Mouse (Mus musculus) hindbrain, embryonic 16.5 days (tissue): Measurements from ENCODE around the gene Pla2g2d. TPM values are rescaled to one million over a fixed set of nuclear protein-coding genes. Genes with fewer than 3 reads are reported as not detected.

Source experiments
- ATAC-seq: fragments of 200-750 bp; cut with Nextera tagmentation; 2 replicates; pipeline ENCODE4 v1.8.0; 2017; ENCODE audit warnings: moderate TSS enrichment, moderate library complexity
- H3K27ac ChIP-seq: fragments of 300-500 bp; sonication (generic); 2 replicates; pipeline ENCODE4 v1.5.1; 2014; ENCODE audit warnings: low read depth, mild to moderate bottlenecking, control low read depth, low read length, moderate library complexity
- H3K27me3 ChIP-seq: fragments of 300-500 bp; sonication (generic); replicated peaks from 2 replicates; pipeline ENCODE4 v1.6.1; 2014; ENCODE audit warnings: low read length; ENCODE audit not compliant: control insufficient read depth, insufficient read depth
- H3K36me3 ChIP-seq: fragments of 300-500 bp; sonication (generic); 2 replicates; pipeline ENCODE4 v1.6.1; 2014; ENCODE audit warnings: mild to moderate bottlenecking, low read length, moderate library complexity, mixed read lengths; ENCODE audit not compliant: control insufficient read depth, insufficient read depth
- H3K4me1 ChIP-seq: fragments of 300-500 bp; sonication (generic); 2 replicates; pipeline ENCODE4 v1.6.1; 2014; ENCODE audit warnings: low read depth, low read length; ENCODE audit not compliant: control insufficient read depth, insufficient read depth
- H3K4me2 ChIP-seq: fragments of 300-500 bp; sonication (generic); 2 replicates; pipeline ENCODE4 v1.6.1; 2014; ENCODE audit warnings: mild to moderate bottlenecking, low read length, control low read depth, moderate library complexity
- H3K4me3 ChIP-seq: fragments of 300-500 bp; sonication (generic); 2 replicates; pipeline ENCODE4 v1.5.1; 2014; ENCODE audit warnings: mild to moderate bottlenecking, low read length, control low read depth, moderate library complexity
- H3K9ac ChIP-seq: fragments of 300-500 bp; sonication (generic); 2 replicates; pipeline ENCODE4 v1.6.1; 2014; ENCODE audit warnings: low read depth, mild to moderate bottlenecking, control low read depth, low read length, moderate library complexity
- H3K9me3 ChIP-seq: fragments of 300-500 bp; sonication (generic); 2 replicates; pipeline ENCODE4 v1.6.1; 2014; ENCODE audit warnings: mild to moderate bottlenecking, low read length, moderate library complexity; ENCODE audit not compliant: control insufficient read depth
- WGBS: fragments of 180-500 bp; shearing (Covaris S2); extraction: QIAGEN DNeasy Blood & Tissue Kit; methylation state at CpG from one replicate; pipeline ENCODE4 v1.1.7; 2014; 5-methylcytosine and 5-hydroxymethylcytosine counted together
- polyA plus RNA-seq: library from polyadenylated mRNA; unstranded; fragments of >200 nt; fragmentation: Nextera tagmentation; extraction: Ambion mirVana; gene quantifications from 2 replicates; pipeline ENCODE4 v1.2.1, GENCODE M21; 2015

Gene Pla2g2d
- polyA plus RNA-seq, 1 experiment from 2014 or later = 0.61 TPM

DNA sequence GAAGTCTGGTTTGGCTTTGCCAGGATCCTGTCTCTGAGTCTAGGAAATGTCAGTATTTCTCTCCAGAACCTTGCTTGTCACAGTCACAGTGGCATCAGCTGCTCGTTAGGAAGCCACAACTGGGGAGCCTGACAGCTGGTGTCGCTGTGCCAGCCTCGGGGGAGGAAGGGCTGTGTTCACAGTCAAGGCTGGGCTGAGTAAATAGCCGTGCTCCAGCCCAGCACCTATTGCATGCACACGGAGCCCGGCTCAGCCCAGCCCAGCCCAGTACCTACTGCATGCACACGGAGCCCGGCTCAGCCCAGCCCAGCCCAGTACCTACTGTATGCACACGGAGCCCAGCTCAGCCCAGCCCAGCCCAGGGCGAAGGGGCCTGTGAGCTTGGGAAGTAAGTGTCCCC lies 27.7 kb upstream of the Pla2g2d start:
- no peak overlapping the region for H3K4me2 ChIP-seq
- peaks cover 5% of the 10 kb centered on the region; the same call in 1 of the 2 replicates for H3K4me1 ChIP-seq
- no peaks in the 10 kb centered on the region for H3K36me3 ChIP-seq
- H3K4me3 ChIP-seq = no peak overlapping the region
- H3K27ac ChIP-seq = no peak overlapping the region
- H3K9ac ChIP-seq = no peak overlapping the region; the same call in 1 of the 2 replicates
- WGBS = 42% methylated on average over 9 of the region's 10 CpGs
- no peaks in the 10 kb centered on the region for H3K9me3 ChIP-seq
- no peaks in the 10 kb centered on the region for H3K27me3 ChIP-seq
- peak; percentile 34; the same call in 1 of the 2 replicates for ATAC-seq

GRCm38 (mm10) chr4:138748369-138749072 lies 27.0 kb upstream of the Pla2g2d start:
- Histone ChIP-seq H3K27me3 (no peaks in the 10 kb centered on the region), H3K9ac (no peak overlapping the region), H3K4me2 (no peak overlapping the region), H3K4me3 (no peak overlapping the region), H3K36me3 (no peaks in the 10 kb centered on the region), H3K4me1 (peaks cover 5% of the 10 kb centered on the region; the same call in 1 of the 2 replicates), H3K9me3 (no peaks in the 10 kb centered on the region), H3K27ac (no peak overlapping the region)
- peak; percentile 73 for ATAC-seq
- WGBS = 61% methylated on average over 8 of the region's 8 CpGs

- Histone ChIP-seq H3K27me3 (no peaks in the 10 kb centered on the region; the same call in 1 of the 2 replicates), H3K4me3 (no peak overlapping the region), H3K4me2 (no peak overlapping the region), H3K36me3 (no peaks in the 10 kb centered on the region), H3K9me3 (no peaks in the 10 kb centered on the region), H3K27ac (no peak overlapping the region), H3K4me1 (peaks cover 5% of the 10 kb centered on the region; the same call in 1 of the 2 replicates), H3K9ac (no peak overlapping the region)
- ATAC-seq = no peak
- 89% methylated on average over 6 of the region's 6 CpGs for WGBS
Measured at GRCm38 (mm10) chr4:138752603-138753002, 22.9 kb upstream of the Pla2g2d start.

DNA sequence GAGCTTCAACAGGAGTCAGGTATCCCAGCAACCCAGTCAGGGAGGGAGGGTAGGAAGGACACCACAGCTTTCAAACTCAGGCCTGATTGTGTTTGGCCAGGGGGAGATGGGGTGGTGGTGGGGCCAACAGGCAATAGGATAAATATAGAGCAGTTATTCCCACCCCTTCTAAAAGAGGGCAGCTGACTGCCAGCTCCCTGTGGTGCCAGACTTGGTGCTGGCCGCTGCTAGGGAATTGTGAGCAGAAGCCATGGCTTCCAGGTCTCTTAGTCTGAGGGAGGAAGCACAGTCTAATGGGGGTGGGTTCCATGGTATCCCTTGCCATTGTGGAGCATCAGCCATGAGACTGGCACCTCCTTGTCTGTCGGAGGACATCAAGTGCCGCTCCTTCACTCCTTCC lies 21.9 kb upstream of the Pla2g2d start:
- no peaks in the 10 kb centered on the region; the same call in 1 of the 2 replicates for H3K27me3 ChIP-seq
- H3K4me1 ChIP-seq = no peaks in the 10 kb centered on the region
- ATAC-seq = no peak
- H3K9ac ChIP-seq = no peak overlapping the region
- H3K36me3 ChIP-seq = no peaks in the 10 kb centered on the region
- no peak overlapping the region for H3K4me3 ChIP-seq
- no peak overlapping the region for H3K27ac ChIP-seq
- H3K4me2 ChIP-seq = no peak overlapping the region
- no peaks in the 10 kb centered on the region for H3K9me3 ChIP-seq
- 85% methylated on average over 3 of the region's 3 CpGs for WGBS

DNA sequence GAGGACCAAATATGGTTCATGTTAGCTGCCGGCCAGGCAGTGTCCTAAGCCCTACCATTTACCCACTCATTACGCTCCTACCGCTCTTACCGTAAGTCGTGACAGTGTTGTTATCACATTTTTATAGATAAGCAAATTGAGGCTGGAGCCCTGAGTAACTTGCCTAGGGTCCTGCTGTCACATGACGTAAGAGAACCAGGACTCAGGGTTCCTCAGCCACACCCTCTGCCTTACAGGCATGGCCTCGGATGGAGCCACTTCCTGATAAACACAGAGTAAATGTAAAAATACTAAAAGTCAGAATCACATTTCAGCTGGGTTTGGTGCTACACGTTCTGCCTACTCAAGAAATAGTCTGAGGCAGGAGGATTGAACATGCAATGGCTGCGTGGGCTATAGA lies 21.1 kb upstream of the Pla2g2d start:
- Histone ChIP-seq H3K4me2 (no peak overlapping the region), H3K9me3 (no peaks in the 10 kb centered on the region), H3K9ac (no peak overlapping the region), H3K36me3 (no peaks in the 10 kb centered on the region), H3K4me3 (no peak overlapping the region), H3K27ac (no peak overlapping the region), H3K27me3 (no peaks in the 10 kb centered on the region; the same call in 1 of the 2 replicates), H3K4me1 (no peaks in the 10 kb centered on the region)
- ATAC-seq = no peak
- WGBS = 87% methylated on average over 9 of the region's 9 CpGs

GRCm38 (mm10) chr4:138755439-138755838 lies 20.1 kb upstream of the Pla2g2d start:
- Histone ChIP-seq H3K4me2 (no peak overlapping the region), H3K9ac (no peak overlapping the region), H3K36me3 (no peaks in the 10 kb centered on the region), H3K27ac (no peak overlapping the region), H3K4me1 (no peaks in the 10 kb centered on the region), H3K4me3 (no peak overlapping the region), H3K27me3 (no peaks in the 10 kb centered on the region; the same call in 1 of the 2 replicates), H3K9me3 (no peaks in the 10 kb centered on the region)
- WGBS = 68% methylated on average over 4 of the region's 4 CpGs
- no peak for ATAC-seq

- H3K9ac ChIP-seq = no peak overlapping the region
- H3K27me3 ChIP-seq = no peaks in the 10 kb centered on the region; the same call in 1 of the 2 replicates
- ATAC-seq = 0 out of 2 replicates have a peak, but pooled peaks have one; percentile 27
- no peak overlapping the region for H3K4me3 ChIP-seq
- no peaks in the 10 kb centered on the region for H3K9me3 ChIP-seq
- H3K4me2 ChIP-seq = no peak overlapping the region
- H3K4me1 ChIP-seq = no peaks in the 10 kb centered on the region
- H3K36me3 ChIP-seq = no peaks in the 10 kb centered on the region
- H3K27ac ChIP-seq = 0 out of 2 replicates have a peak overlapping the region, but pooled peaks have one; percentile 20
- WGBS = 68% methylated on average over 11 of the region's 11 CpGs
Measured at GRCm38 (mm10) chr4:138755983-138756382, 19.6 kb upstream of the Pla2g2d start.

- Histone ChIP-seq H3K36me3 (no peaks in the 10 kb centered on the region), H3K9me3 (no peaks in the 10 kb centered on the region), H3K27ac (no peak within 1 kb of the TSS), H3K4me2 (no peak within 1 kb of the TSS), H3K4me1 (no peaks in the 10 kb centered on the region), H3K27me3 (no peaks in the 10 kb centered on the region; the same call in 1 of the 2 replicates), H3K9ac (no peak within 1 kb of the TSS), H3K4me3 (no peak within 1 kb of the TSS)
- no peak for ATAC-seq
- WGBS = 55% methylated on average over 8 of the region's 8 CpGs
Measured at GRCm38 (mm10) chr4:138757416-138757815, 18.1 kb upstream of the Pla2g2d start, which contains the start of gene Pla2g2f. Gene Pla2g2f (minus strand): TSS chr4:138757626.

DNA sequence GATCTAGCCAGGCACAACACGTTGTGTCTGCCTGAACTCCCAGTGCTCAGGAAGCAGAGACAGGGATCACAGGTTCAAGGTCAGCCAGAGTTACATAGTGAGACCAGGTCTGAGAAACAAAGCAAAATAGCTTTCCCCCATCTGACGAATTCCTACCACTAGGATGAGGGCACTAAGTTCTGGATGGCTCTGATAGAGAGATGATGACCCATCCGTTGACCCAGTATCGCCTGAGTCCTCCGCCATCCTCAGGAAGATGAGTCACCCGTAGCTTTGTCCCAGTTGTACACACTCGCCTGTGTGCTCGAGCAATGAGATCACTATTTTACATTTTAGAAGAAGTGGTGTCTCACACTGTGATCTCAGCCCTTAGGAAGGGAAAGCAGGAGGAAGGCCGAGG lies 13.3 kb upstream of the Pla2g2d start:
- Histone ChIP-seq H3K36me3 (no peaks in the 10 kb centered on the region), H3K27ac (no peak overlapping the region), H3K4me3 (no peak overlapping the region), H3K9me3 (no peaks in the 10 kb centered on the region), H3K4me1 (no peaks in the 10 kb centered on the region), H3K27me3 (no peaks in the 10 kb centered on the region), H3K4me2 (no peak overlapping the region), H3K9ac (no peak overlapping the region)
- no peak for ATAC-seq
- WGBS = 87% methylated on average over 9 of the region's 9 CpGs
